Mouse (Mus musculus): ENCODE measurements at regions not wholly inside any gene's neighbourhood (a gene's known extent, or its start where the extent isn't known, plus 50 kb on each side); places are given as distances from the start of the nearest gene placed in this dataset.

DNA sequence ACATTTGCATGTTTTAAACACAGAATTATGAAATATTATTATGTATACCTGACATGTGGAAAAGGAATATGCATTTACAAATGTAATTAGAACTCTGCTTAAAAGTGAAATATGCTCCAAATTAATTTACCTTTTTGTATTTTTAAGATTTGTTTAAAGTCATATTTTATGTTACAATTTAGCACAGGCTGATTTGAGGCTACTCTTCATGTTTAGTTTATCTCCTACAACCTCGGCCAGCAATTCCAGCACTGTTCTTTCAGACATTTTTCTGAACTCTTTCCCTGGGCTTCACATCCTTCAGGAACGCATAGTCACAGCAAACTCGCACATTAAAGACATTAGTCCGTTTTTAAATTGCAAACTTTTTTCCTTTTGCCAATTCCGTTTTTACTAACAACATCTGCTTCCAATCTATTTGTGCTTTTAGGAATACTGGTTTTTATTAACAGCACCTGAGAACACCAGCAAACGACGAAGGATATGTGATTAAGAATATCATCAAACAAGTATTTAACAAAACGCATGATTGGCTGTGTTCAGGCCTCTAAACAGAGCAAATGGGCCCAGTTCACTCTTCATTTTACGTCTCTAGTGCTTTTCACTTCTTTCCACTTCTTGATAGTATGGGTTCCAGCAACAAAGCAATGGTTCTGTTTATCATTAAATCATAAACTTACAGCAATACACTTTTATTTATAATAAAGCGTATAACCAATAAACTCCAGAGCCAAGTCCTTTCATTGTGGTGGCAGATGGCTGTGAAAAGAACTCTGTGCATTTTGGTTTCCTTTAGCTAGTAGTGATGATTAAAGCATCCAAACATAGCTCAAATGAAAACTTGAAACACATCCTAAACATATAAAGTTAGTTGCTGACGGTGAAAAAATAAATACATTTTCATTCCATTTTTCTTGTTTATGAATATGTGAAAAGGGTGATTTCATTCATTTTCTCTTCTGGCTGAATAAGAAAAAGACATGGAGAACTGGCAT, 251.3 kb upstream of the Nfe2l3 start:
- intact Hi-C loops (cut with DNase I), result loop anchor here (5.0 kb wide), 4 partner anchors 826 to 1131 kb away; partner anchors contain the start of genes Evx1 and Hoxa2
- DNase-seq (ENCODE audit: low spot score), result no peak

DNA sequence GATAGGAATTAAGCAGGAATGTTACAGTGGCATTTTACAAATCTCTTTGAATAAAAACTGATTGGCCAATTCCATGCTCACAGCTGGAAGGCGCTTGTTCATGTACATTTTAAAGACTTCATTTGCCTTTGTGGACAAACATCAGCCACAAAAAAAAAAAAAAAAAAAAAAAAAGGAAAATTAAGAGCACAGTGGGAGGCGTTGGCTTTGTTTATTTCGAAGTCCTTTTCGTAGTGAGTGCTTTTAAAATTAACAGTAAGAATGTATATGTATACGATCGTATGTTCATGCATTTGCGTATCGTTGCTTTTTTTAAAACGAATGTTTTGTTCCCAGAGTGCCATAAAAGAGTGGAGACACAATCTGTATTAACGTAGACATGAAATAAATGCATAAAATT, 250.6 kb upstream of the Nfe2l3 start:
- no peak for DNase-seq (ENCODE audit: low spot score)
- intact Hi-C loops (cut with DNase I), result loop anchor here (5.0 kb wide), 4 partner anchors 825 to 1130 kb away; partner anchors contain the start of genes Evx1 and Hoxa2

- DNase-seq (ENCODE audit: low spot score), result no peak
- intact Hi-C loops (cut with DNase I), result loop anchor here (5.0 kb wide), 4 partner anchors 824 to 1129 kb away; partner anchors contain the start of genes Evx1 and Hoxa2
Measured at GRCm38 (mm10) chr6:51182771-51183284, 249.6 kb upstream of the Nfe2l3 start.

GRCm38 (mm10) chr6:51183576-51184420, 248.7 kb upstream of the Nfe2l3 start:
- intact Hi-C loops (cut with DNase I), result loop anchor here (5.0 kb wide), 4 partner anchors 824 to 1129 kb away; partner anchors contain the start of genes Evx1 and Hoxa2

GRCm38 (mm10) chr6:51184500-51184899, 248.0 kb upstream of the Nfe2l3 start:
- no peak for DNase-seq (ENCODE audit: low spot score)
- intact Hi-C loops (cut with DNase I), result loop anchor here (5.0 kb wide), 4 partner anchors 823 to 1128 kb away; partner anchors contain the start of genes Evx1 and Hoxa2

More at GRCm38 (mm10) chr6:51183576-51184420, 248.7 kb upstream of the Nfe2l3 start:
- no peak for DNase-seq (ENCODE audit: low spot score)

DNA sequence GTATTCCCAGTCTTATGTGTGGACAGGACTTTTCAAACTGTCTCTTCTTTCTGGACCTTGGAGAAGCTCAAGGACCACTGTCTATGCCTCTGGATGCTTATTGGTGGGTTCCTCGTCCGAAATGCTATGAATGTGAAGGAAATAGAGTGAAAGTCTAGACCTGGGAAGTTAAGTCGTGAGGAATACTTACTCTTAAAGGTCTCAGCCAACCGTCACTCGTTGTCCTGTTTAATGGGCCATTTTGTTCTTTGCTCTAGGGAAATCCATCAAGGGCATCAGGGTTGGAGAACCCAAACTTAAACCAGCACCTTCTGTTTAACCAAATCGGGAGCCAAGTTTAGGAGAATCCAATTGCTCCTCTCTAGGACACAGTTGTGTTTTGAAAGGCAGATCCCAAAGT, 247.3 kb upstream of the Nfe2l3 start:
- DNase-seq (ENCODE audit: low spot score), result no peak
- intact Hi-C loops (cut with DNase I), result no loop called here

GRCm38 (mm10) chr6:51189173-51189572, 243.3 kb upstream of the Nfe2l3 start:
- DNase-seq (ENCODE audit: low spot score), result no peak
- intact Hi-C loops (cut with DNase I), result no loop called here

DNA sequence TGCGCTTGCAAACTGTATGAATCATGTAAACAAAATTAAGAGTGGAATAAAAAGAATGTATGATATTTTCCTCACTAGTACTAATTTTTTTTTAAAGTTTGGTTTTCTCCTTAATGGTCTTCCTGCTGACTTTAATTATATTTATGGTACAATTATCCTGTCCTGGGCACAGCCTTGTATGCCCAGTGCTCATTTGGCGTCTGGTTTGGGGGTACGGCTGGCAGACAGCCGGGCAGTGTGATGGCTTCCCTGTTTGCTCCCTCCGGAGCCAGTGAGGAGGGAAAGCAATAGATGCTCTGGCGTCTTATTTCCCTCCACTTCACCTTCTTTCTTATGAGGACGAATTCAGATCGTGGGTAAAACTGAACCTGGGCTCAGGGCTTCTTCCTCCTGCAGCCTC, 239.6 kb upstream of the Nfe2l3 start:
- intact Hi-C loops (cut with DNase I), result no loop called here
- no peak for DNase-seq (ENCODE audit: low spot score)

DNA sequence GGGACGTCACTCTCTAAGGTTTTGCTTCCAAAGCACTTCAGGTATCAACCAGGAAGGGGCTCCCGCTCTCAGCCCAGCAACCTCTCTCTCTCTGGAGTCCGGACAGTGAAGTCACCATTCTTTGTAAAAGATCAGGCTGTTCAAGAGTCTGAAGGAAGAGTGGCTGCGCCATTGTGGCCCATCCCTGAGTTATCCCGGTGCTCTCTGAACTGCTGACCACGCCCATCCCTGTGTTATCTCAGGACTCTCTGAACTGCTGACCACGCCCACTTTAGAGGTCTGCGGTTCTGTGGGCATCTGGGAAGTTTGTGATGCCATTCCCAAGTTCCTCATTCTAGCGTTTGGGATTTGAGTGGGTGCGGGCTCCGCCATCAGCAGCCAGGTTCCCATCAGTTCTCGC, 239.1 kb upstream of the Nfe2l3 start:
- intact Hi-C loops (cut with DNase I), result no loop called here
- no peak for DNase-seq (ENCODE audit: low spot score)

DNA sequence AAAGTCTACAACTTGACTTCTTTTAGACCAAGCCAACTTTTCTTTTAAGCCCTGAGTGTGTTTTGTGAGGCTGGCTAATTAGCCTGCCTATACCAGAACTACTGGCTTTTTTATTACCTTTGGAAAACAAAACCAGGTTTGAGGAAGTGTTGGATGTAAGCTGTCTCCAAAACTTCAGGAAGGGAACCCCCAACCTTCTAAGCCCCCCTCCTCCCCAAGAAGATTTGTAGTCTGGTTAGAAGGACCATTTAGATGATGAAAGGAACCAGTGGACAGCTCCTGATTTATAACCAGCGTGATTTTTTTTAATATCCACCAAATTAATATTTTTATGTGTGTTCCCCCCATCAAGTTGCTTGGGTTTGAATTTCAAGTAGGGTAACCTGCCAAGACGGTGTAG, 236.1 kb upstream of the Nfe2l3 start:
- DNase-seq (ENCODE audit: low spot score), result no peak
- intact Hi-C loops (cut with DNase I), result no loop called here

GRCm38 (mm10) chr6:51197000-51197774, 235.3 kb upstream of the Nfe2l3 start:
- DNase-seq (ENCODE audit: low spot score), result no peak
- intact Hi-C loops (cut with DNase I), result no loop called here

- intact Hi-C loops (cut with DNase I), result no loop called here
- no peak for DNase-seq (ENCODE audit: low spot score)
Measured at GRCm38 (mm10) chr6:51200207-51200606, 232.3 kb upstream of the Nfe2l3 start.

DNA sequence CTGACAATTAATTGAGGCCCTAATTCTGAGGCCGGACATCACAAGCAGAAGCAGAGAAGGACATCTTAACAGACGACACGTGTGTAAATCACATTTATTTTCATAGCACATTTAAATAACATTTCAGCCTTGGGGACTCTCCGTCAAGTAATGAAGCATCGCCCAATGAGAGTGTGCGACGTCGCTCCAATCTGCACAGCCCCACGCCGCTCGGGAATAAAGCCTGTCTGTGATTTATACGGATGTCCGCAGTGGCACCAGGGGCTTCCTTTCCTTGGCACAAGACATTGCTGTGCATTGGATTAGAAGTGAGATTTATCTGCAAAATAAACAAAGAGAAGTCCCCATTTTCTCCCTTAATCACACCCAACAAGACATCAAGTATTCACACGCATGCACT, 231.6 kb upstream of the Nfe2l3 start:
- intact Hi-C loops (cut with DNase I), result no loop called here
- DNase-seq (ENCODE audit: low spot score), result no peak

- intact Hi-C loops (cut with DNase I), result no loop called here
- DNase-seq (ENCODE audit: low spot score), result no peak
Measured at GRCm38 (mm10) chr6:51204306-51204705, 228.2 kb upstream of the Nfe2l3 start.

- intact Hi-C loops (cut with DNase I), result loop anchor here (5.0 kb wide), 1 partner anchor 652 kb away; no protein-coding TSS in a partner anchor
- no peak for DNase-seq (ENCODE audit: low spot score)
Measured at GRCm38 (mm10) chr6:51205411-51205810, 227.1 kb upstream of the Nfe2l3 start.

- no peak for DNase-seq (ENCODE audit: low spot score)
- intact Hi-C loops (cut with DNase I), result loop anchor here (2.0 to 5.0 kb wide), 2 partner anchors 156 to 650 kb away; no protein-coding TSS in a partner anchor
Measured at GRCm38 (mm10) chr6:51206712-51207505, 225.6 kb upstream of the Nfe2l3 start.

DNA sequence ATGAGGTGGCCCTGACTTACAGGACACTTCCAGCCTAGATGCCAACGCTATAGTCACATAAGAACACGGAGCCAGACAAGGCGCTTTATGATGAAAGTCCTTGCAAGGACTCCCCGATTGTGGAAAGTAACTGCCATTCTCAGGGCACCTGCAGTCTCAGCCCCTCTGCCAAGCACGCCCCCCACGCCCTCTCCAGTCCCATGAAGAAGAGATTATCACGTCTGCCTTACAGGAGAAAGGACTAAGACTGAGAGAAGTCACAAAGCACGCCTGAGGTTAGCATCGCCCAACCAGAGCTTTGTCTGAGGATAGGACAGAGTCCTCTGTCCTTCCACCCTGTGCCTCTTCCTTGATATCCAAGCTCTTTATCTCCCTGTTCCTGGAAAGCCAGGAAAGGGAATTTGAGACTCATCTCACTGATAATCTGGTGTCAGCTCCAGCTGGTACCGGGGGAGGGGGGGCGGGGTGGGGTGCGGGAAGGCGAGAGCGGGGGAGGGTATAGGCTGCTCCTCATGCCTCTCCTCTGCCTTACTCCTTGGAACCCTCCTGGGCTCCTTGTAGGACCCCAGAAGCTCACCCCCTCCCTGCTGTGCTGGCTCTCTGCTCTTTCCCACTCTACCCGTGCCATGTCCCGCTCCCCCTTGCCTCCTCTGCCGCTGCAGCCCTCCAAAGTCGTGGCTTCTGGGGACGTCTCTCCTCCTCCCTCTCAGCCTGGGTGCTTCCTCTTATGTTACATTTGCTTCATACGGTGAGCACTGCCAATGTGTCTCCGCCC, 224.7 kb upstream of the Nfe2l3 start:
- intact Hi-C loops (cut with DNase I), result loop anchor here (2.0 to 5.0 kb wide), 2 partner anchors 155 to 650 kb away; no protein-coding TSS in a partner anchor
- no peak for DNase-seq (ENCODE audit: low spot score)

All from heart, postnatal 25 days (tissue).